Mouse (Mus musculus) small intestine, adult 2 months (tissue): ENCODE results near the gene 1810049J17Rik.

Experiments
- CTCF ChIP-seq: fragments of 200-500 bp; IDR thresholded peaks from 2 replicates; pipeline ENCODE4 v1.5.1; 2012; ENCODE audit warnings: low read depth, mild to moderate bottlenecking, control low read depth, inconsistent platforms, low read length, moderate library complexity, mixed read lengths; ENCODE audit not compliant: insufficient replicate concordance, insufficient read length; ENCODE audit errors: extremely low read depth
- POLR2A ChIP-seq: fragments of 200-500 bp; IDR thresholded peaks from 2 replicates; pipeline ENCODE4 v1.6.1; 2012; ENCODE audit warnings: low read depth, mild to moderate bottlenecking, control low read depth, inconsistent platforms, low read length, moderate library complexity

- TF ChIP-seq CTCF = no peak
- TF ChIP-seq POLR2A = no peak
Observed at GRCm38 (mm10) chr15:12311465-12311864, 10.2 kb downstream of the 1810049J17Rik start.
